Mouse (Mus musculus) left cerebral cortex, adult 8-10 months (tissue): Measurements from ENCODE around the gene Cenpl. TPM values are rescaled to one million over a fixed set of nuclear protein-coding genes. Genes with fewer than 3 reads are reported as not detected.

Experiments
- DNase-seq, 2 experiments: peaks; one replicate each; pipeline ENCODE4 v3.0.0; 2022; ENCODE audit warnings: low spot score in 2 of 2
- total RNA-seq, 4 experiments: library from RNA; stranded (reverse); gene quantifications; 2 replicates each; pipeline ENCODE4 v1.2.4; 2022

The Cenpl gene
- total RNA-seq, 4 experiments from 2014 or later, result 1.6 to 2.7 (median 1.7) TPM

GRCm38 (mm10) chr1:161041261-161042020, 29.1 kb upstream of the Cenpl start:
- no peak for DNase-seq

- no peak for DNase-seq
These were observed 23.5 kb upstream of the Cenpl start for GRCm38 (mm10) chr1:161046972-161047371.

DNA sequence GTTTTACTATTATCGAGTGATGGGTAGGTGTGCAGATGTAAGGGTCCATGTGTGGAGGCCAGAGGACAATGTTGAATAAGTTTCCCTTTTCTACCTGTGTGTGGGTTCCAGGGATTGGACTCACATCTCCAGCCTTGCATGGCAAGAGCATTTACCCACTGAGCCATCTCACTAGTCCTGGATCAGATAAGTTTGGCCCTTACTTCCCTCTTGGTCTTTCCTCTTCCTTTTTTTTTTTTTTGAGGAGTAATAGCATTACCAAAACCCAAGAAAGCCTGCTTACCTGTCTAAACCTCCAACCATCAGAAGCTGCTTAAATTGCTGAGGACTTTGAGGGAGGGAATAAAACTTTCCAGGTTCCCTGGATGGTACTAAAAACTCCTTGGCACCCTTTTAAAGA, 13.3 kb upstream of the Cenpl start:
- no peak for DNase-seq

GRCm38 (mm10) chr1:161063351-161063750, 7.2 kb upstream of the Cenpl start:
- no peak for DNase-seq

DNA sequence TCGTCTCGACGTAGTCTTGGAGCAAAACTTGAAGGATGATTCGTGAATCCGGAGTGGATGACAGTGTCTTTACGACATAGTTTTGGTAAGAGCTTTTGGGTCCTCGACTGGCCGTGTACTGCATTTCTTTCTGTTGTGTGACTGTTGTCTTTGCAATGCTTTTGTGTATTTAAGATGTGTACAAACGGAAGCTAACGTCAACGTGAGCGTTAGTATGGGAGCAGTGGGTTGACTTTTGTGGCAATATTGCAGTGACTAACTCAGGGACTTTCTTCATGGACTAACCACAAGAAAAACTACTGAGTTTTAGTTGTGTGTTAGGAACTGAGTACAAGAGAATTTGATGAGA, 733 bp downstream of the Cenpl start:
- no peak for DNase-seq

GRCm38 (mm10) chr1:161076238-161076637, 5.7 kb downstream of the Cenpl start:
- no peak for DNase-seq

DNA sequence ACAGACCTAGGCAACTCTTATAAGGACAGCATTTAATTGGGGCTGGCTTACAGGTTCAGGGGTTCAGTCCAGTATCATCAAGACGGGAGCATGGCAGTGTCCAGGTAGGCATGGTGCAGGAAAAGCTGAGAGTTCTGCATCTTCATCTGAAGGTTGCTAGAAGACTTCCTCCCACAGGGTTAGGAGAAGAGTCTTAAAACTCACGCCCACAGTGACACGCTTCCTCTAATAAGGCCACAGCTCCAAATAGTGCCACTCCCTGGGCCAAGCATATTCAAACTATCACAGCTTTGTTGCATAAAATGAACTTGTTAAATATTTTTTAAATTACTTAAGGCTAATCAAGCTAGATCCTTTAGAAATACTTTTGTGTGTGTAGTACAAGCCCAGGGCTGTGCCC, 6.7 kb downstream of the Cenpl start:
- DNase-seq, result no peak

DNA sequence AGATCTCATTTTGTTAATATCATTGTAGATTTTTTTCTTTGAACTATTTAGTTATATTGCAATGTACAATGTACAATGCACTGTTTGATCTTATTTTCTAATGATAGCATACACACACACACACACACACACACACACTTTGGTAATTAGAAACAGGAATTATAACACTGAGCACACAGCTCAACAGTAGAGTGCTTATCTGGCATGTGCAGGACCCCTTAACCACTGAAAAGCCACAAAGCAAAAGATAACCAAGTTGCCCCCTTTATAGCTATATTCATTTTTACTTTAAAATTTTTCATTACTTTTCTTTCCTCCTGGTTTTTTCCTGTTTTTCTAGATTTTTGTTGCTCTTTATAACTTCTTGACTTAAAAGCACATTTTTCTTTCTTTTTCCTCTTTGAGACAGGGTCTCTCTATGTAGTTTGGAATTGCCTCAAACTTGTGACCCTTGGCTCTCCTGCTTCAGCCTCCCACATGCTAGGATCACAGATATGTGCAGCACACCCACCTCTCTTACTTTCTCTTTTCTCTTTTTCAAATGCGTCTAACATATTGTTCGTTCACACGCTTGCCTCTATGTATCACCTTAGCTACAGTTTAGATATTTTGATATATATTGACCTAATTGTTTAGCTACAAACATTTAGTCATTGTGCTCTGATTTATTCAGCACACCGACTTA, 29.4 kb downstream of the Cenpl start:
- no peak for DNase-seq

DNA sequence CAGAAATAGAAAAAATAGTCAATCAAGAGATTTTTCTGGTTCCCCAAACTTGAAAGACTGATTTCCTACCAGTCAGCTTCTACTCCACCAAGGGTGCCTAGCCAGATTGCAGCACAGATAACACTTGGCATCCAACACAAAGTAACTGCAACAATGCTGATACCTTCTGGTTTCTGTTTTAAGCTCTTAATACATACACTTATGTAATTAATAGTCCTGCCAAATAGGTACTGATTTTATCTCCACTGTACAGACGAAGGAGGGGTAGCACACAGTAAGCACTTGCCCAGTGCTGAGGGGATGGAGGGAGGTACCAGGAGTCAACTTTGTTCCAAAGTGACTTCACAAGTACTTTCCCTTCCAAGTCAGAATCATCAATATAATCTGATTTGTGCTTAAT, 33.3 kb downstream of the Cenpl start:
- no peak for DNase-seq

DNA sequence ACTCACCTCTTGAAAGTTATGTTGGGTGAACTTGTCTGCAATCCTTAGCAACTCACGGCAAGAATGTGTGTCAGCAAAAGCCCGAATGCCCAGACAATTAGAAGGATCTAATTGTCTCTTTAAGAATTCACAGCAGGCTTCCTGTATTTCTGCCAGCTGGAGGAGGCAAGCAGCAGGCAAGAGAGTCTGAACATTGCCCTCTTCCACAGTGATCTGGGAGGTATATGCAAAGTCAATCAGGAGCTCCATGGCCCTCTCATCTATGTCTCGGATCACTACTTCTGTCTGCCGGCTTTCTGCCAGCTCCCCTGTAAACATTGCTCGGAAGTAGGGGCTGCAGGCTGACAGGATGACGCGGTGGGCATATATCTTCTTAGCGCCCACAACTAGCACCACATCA, 38.7 kb downstream of the Cenpl start:
- no peak for DNase-seq

DNA sequence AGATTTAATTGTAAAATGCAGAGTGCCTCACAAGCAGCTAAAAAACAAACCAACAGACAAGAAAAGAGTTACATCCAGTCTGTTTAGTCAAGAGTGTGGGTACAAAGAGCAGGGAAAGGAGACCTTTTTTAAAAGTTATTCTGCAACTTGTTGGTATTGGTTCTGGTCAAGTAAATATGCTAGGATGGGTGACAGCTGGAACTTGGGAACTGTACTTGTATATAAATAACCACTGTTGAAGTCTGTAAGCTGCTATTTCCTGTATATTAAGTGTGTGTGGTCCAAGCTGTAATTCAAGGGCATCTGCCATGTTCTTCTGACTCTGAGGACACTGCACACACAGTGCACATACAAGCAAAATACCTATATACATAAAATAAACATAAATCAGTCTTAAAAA, 44.1 kb downstream of the Cenpl start:
- no peak for DNase-seq

GRCm38 (mm10) chr1:161122661-161123418, 52.3 kb downstream of the Cenpl start:
- DNase-seq, result no peak

DNA sequence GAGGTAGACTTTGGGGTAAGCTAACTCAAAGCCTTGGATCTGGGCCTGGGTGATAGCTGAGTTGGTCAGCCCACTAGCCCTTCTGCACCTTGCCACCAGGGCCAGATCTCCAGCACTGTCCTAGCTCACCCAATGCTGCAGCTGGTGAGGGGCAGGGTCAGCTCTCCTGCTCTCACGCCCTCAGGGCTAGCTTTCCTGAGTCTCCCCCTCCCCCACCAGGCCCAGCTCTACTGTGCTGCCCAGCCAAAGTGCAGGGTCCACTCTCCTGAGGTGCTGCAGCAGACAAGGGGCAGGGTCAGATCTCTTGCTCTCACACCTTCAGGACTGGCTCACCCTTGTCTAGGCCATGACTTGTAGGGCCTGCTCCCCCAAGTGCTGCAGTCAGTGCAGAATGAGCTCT, 55.9 kb downstream of the Cenpl start:
- DNase-seq, result no peak

GRCm38 (mm10) chr1:161130726-161131664, 60.5 kb downstream of the Cenpl start, which contains the start of gene Klhl20:
TSS of gene Klhl20 (minus strand) at chr1:161131511.
- peak; percentile 83 to 99 for DNase-seq

Other genes starting within 250 kb of the Cenpl start
- 10 to 100 TPM; 37.8 to 43.1 (median 40.2) TPM for gene Rc3h1, start 164.3 kb upstream of the Cenpl start, total RNA-seq
- under 1 TPM in 2 of 4 experiments, not detected in 2; 0.14 to 0.39 TPM for gene Serpinc1, start 92.1 kb upstream of the Cenpl start, total RNA-seq
- gene Zbtb37, start 35.9 kb upstream of the Cenpl start, total RNA-seq, result 10 to 100 TPM; 20.1 to 25.1 (median 21.3) TPM
- gene Dars2, start 55 bp upstream of the Cenpl start, total RNA-seq, result 10 to 100 TPM; 20.4 to 27.5 (median 24.7) TPM
- gene Klhl20, start 60.8 kb downstream of the Cenpl start, total RNA-seq, result 10 to 100 TPM; 16.5 to 19.5 (median 17.6) TPM
- 10 to 100 TPM; 69.2 to 76.3 (median 74.0) TPM for gene Ankrd45, start 72.0 kb downstream of the Cenpl start, total RNA-seq
- gene Tex50, start 88.6 kb downstream of the Cenpl start, total RNA-seq, result under 1 TPM in 1 of 4 experiments, not detected in 3; 0.37 TPM
- gene Prdx6, start 180.5 kb downstream of the Cenpl start, total RNA-seq, result 100 to 1,000 TPM; 344 to 455 (median 377) TPM